Mouse (Mus musculus) liver, embryonic 15.5 days (tissue): Measurements from ENCODE around the gene Ube4a. TPM values are rescaled to one million over a fixed set of nuclear protein-coding genes. Genes with fewer than 3 reads are reported as not detected.
A peak's percentile ranks its signal among the peaks of the same experiment; 100 is the strongest.

ENCODE experiments used
- ATAC-seq: fragments of 200-750 bp; cut with Nextera tagmentation; 2 replicates; pipeline ENCODE4 v1.8.0; 2017; ENCODE audit warnings: moderate number of reproducible peaks, mild to moderate bottlenecking, moderate library complexity; ENCODE audit not compliant: insufficient read depth
- H3K27ac ChIP-seq: fragments of 300-500 bp; sonication (generic); replicated peaks from 2 replicates; pipeline ENCODE4 v1.5.1; 2015; ENCODE audit warnings: mild to moderate bottlenecking, inconsistent platforms
- H3K27me3 ChIP-seq: fragments of 300-500 bp; sonication (generic); 2 replicates; pipeline ENCODE4 v1.6.1; 2015; ENCODE audit warnings: mild to moderate bottlenecking, inconsistent platforms
- H3K36me3 ChIP-seq: fragments of 300-500 bp; sonication (generic); replicated peaks from 2 replicates; pipeline ENCODE4 v1.6.1; 2015; ENCODE audit warnings: moderate library complexity, mild to moderate bottlenecking, inconsistent platforms
- H3K4me1 ChIP-seq: fragments of 300-500 bp; sonication (generic); replicated peaks from 2 replicates; pipeline ENCODE4 v1.6.1; 2015; ENCODE audit warnings: inconsistent platforms
- H3K4me2 ChIP-seq: fragments of 300-500 bp; sonication (generic); 2 replicates; pipeline ENCODE4 v1.6.1; 2015; ENCODE audit warnings: moderate library complexity, mild to moderate bottlenecking, inconsistent platforms
- H3K4me3 ChIP-seq: fragments of 300-500 bp; sonication (generic); replicated peaks from 2 replicates; pipeline ENCODE4 v1.5.1; 2015; ENCODE audit warnings: mild to moderate bottlenecking, inconsistent platforms
- H3K9ac ChIP-seq: fragments of 300-500 bp; sonication (generic); 2 replicates; pipeline ENCODE4 v1.6.1; 2015; ENCODE audit warnings: moderate library complexity, mild to moderate bottlenecking, inconsistent platforms
- H3K9me3 ChIP-seq: fragments of 300-500 bp; sonication (generic); replicated peaks from 2 replicates; pipeline ENCODE4 v1.6.1; 2016; ENCODE audit warnings: inconsistent platforms
- WGBS: fragments of 180-500 bp; shearing (Covaris S2); methylation state at CpG from one replicate; pipeline ENCODE4 v1.1.7; 2015; ENCODE audit warnings: mixed read lengths; ENCODE audit not compliant: insufficient replicate concordance; 5-methylcytosine and 5-hydroxymethylcytosine counted together
- polyA plus RNA-seq: library from polyadenylated mRNA; unstranded; fragments of >200 nt; fragmentation: Nextera tagmentation; extraction: Ambion mirVana; gene quantifications from 2 replicates; pipeline ENCODE4 v1.2.1, GENCODE M21; 2015

Ube4a gene
- polyA plus RNA-seq, 1 experiment from 2014 or later, result 10.9 TPM

DNA sequence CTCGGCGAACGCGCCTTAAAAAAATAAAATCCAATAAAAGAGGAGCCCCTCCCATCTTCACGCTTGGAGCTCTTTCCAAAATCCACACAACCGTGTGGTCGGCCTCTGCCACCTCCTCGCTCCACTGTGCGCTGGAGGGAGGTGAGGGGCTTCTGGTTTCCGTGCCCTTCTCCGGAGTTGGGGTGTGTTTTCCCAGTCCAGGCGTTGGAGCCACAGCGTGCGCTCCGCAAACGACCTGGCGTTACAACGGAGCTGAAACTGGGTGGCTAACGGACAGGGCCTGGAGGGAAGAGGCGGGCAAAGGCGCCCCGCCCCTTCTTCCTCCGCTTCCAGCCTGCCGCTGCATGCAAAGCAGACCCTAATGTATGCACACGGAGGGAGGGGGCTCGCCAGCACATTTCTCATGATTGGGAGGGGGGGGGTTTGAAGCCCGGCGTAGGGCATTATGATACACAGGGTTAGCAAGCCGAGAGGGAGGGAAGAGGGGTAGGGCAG, 83.4 kb downstream of the Ube4a start:
- no peaks in the 10 kb centered on the region for H3K36me3 ChIP-seq
- H3K27me3 ChIP-seq, result peaks cover 31% of the 10 kb centered on the region
- peak overlapping the region; percentile 80 for H3K9ac ChIP-seq
- peak overlapping the region; percentile 94 for H3K4me3 ChIP-seq
- peak overlapping the region; percentile 91 for H3K27ac ChIP-seq
- peaks cover 43% of the 10 kb centered on the region for H3K4me1 ChIP-seq
- peak overlapping the region; percentile 99 for H3K4me2 ChIP-seq
- ATAC-seq, result peak; percentile 37
- H3K9me3 ChIP-seq, result no peaks in the 10 kb centered on the region
- WGBS, result 0% methylated on average over 29 of the region's 29 CpGs

DNA sequence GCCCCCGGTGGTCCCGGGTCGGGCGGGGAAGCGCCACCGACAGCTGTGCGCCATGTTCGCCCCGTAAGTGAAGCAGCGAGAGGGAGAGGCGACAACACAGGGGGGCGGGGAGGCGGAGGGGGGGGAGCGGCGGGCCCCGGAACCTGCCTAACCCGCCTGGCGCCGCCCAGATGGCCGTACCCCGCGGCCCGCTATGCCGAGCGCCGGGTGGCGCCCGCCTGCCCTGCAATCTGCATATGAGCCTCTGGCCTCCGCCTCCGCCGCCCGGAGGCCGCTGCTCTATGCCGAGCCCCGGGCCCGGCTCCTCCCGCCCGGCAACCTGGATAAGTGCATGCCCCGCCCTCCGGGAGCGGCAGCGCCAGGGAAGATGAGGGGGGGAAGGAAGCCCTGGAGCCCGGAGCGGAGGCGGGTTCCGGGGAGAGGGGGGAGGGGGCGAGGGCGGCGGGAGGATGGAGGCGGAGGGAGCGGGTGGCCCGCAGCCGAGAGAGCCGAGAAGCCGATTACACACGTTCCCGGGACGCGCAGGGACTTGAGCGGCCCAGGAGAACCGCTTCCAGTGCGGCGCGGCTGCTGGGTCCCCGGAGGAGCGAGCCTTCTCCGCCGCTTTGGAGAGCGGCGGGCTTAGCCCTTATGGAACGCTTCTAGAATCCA, 84.1 kb downstream of the Ube4a start, which contains the start of gene Kmt2a:
Kmt2a (minus strand) TSS at position 76 of the 651 bp plus-strand sequence.
- ATAC-seq, result peak; percentile 88
- peaks cover 31% of the 10 kb centered on the region for H3K27me3 ChIP-seq
- H3K36me3 ChIP-seq, result no peaks in the 10 kb centered on the region
- H3K4me1 ChIP-seq, result peaks cover 43% of the 10 kb centered on the region
- peak within 1 kb of the TSS; percentile 95 for H3K9ac ChIP-seq
- H3K27ac ChIP-seq, result peak within 1 kb of the TSS; percentile 91
- H3K9me3 ChIP-seq, result no peaks in the 10 kb centered on the region
- H3K4me2 ChIP-seq, result peak within 1 kb of the TSS; percentile 99
- H3K4me3 ChIP-seq, result peak within 1 kb of the TSS; percentile 94
- under 1% methylated on average over 60 of the region's 71 CpGs for WGBS

DNA sequence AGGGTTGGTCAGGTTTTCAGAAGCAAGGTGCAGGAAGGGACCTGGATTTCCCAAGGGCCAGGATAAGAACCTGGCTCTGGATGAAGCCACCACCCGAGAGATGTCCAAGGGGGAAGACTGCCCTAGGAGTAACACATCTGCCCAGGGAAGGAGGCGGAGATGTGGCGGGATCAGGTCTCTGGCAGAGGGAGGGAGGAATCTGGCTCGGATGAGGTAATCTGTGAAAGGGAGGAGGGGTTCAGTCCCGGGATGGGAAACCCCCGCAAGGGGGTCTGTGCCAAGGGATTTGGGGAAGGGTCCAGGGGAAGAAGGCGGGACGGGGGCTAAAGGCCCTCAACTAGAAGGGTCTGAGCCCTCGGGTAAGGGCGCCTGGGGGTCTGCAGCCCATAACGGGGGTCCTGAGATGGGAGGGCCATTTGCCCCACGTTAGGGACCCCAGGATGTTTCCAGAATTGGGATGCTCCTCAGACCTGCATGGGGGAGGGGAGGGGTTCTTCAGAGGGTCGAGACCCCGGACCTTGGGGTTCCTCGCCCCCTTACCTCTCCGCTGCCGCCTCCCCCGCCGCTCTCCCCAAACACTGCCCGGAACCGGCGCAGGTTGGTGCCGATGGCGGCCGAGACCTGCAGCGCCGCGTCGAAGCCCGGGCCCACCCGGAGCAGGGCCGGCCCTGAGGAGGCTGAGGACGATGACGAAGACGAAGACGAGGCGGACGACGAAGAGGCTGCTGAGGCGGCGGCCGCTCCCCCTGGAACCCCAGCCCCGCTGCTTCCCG, 84.9 kb downstream of the Ube4a start:
- H3K9ac ChIP-seq, result peak overlapping the region; percentile 95
- H3K4me3 ChIP-seq, result peak overlapping the region; percentile 94
- peak overlapping the region; percentile 99 for H3K4me2 ChIP-seq
- peak overlapping the region; percentile 91 for H3K27ac ChIP-seq
- H3K9me3 ChIP-seq, result no peaks in the 10 kb centered on the region
- H3K4me1 ChIP-seq, result peaks cover 46% of the 10 kb centered on the region
- ATAC-seq, result peak; percentile 34
- H3K27me3 ChIP-seq, result peaks cover 30% of the 10 kb centered on the region
- no peaks in the 10 kb centered on the region for H3K36me3 ChIP-seq
- WGBS, result 0% methylated on average over 44 of the region's 44 CpGs

DNA sequence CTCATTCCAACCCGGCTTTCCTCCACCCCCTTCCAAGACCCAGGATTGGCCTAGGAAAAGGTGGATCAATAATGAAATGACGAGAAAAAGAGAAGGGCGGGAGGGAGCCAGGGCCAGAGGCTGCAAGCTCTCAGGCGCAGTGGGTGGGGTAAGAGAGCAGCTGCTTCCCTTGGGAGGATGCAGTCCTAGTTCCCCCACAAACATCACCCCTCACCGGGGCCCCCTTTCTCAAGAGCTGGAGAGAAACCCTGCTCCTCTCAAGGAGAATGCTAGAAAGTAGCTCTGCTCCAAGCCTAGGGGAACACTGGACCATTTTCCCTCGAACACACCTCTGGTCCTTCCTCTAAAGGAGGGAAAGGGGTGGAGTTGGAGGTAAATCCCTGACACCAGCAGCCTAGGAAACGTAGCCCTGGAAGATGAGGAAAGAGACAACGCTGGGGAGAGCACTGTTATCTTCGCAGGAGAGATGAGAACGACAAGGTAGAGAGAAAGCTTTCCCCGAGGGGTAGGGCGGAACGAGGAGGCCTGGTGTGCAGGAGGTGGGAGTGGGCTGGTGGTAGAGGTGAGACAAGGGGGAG, 85.6 kb downstream of the Ube4a start:
- Histone ChIP-seq H3K27ac (peak overlapping the region; percentile 91), H3K9me3 (no peaks in the 10 kb centered on the region), H3K4me3 (peak overlapping the region; percentile 94), H3K4me1 (peaks cover 49% of the 10 kb centered on the region), H3K36me3 (no peaks in the 10 kb centered on the region), H3K4me2 (peak overlapping the region; percentile 99), H3K27me3 (peaks cover 23% of the 10 kb centered on the region), H3K9ac (peak overlapping the region; percentile 95)
- no peak for ATAC-seq
- WGBS, result under 1% methylated on average over 13 of the region's 13 CpGs

DNA sequence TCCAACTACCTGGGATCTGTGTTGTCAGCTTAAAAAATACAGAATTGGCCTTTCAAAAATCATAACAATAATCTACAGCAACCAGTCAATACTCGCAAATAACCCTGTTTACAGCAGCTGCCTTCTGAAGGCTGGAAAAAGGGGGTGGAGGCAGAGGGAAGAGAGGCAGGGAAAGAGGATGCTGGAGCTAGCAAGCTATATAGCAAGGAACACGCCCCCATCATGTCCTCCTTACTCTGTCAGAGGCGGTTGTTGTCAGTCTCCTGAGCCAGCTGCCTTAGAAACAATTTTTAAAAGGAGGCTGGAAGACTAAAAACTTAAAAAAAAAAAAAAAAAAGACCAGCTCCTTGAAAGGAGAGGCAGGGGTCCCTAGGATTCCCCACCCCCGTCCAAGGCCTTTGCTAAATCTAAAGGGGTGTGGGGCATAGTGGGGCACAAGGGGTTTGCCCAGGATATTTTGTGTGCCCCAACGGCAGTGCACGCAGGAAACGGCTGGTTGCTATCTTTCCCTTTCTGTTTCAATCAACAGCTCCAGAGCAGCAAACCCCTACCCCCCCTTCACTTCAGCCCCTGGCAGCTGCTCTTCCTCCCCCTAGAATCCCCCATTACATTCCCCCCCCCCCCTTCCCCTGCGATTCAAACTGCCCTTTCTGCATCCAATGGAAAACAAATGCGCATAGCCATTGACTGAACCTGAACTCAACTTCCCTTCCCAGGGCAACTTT, 86.5 kb downstream of the Ube4a start:
- H3K4me1 ChIP-seq, result peaks cover 54% of the 10 kb centered on the region
- peak overlapping the region; percentile 95 for H3K9ac ChIP-seq
- peak overlapping the region; percentile 91; the same call in 1 of the 2 replicates for H3K27ac ChIP-seq
- ATAC-seq, result no peak
- H3K4me2 ChIP-seq, result peak overlapping the region; percentile 99
- peak overlapping the region; percentile 94 for H3K4me3 ChIP-seq
- WGBS, result 10% methylated on average over 9 of the region's 9 CpGs
- H3K27me3 ChIP-seq, result peaks cover 16% of the 10 kb centered on the region
- H3K9me3 ChIP-seq, result no peaks in the 10 kb centered on the region
- H3K36me3 ChIP-seq, result no peaks in the 10 kb centered on the region

DNA sequence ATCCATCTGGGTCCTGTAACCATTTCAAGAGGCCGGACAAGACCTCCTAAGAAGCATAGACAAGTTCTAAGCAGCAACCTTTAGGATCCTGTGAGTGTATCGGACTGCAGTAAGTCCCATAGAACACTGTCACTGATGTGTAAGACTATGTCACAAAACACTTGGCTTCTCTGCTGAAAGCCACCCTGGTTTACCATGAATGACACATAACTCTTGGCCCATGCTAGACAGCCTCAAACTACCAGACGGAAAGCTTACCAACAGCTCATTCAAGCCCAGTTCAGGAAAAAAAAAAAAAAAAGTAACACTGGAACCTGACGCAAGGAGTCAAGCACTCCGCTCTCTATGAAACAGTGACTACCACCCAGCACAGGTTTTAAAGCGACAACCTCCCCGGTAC, 87.7 kb downstream of the Ube4a start:
- Histone ChIP-seq H3K4me3 (no peak overlapping the region), H3K9me3 (no peaks in the 10 kb centered on the region), H3K36me3 (no peaks in the 10 kb centered on the region), H3K4me2 (no peak overlapping the region), H3K27me3 (peaks cover 5% of the 10 kb centered on the region), H3K4me1 (peaks cover 52% of the 10 kb centered on the region), H3K9ac (no peak overlapping the region), H3K27ac (no peak overlapping the region)
- WGBS, result 88% methylated on average over 7 of the region's 7 CpGs
- no peak for ATAC-seq

DNA sequence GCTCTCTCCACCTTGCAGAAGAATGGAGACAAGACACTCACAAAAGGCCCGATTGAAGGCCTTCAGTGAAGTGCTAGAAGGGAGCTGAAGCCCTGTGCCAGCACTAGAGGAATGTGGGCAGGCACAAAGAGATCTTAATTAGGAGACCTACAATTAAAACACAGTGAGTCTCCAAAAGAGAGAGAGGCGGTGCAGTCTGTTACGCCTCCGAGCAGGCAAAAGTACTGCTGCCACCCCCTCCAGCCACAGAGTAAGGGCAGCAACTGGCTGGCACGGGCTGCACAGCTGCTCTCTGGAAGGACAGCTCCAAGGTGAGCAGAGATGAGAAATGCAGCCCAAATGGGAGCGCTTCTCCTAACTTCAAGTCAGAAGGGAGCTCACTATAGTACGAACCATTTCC, 89.9 kb downstream of the Ube4a start:
- Histone ChIP-seq H3K4me1 (peaks cover 41% of the 10 kb centered on the region), H3K27me3 (no peaks in the 10 kb centered on the region), H3K9me3 (no peaks in the 10 kb centered on the region), H3K4me3 (no peak overlapping the region), H3K4me2 (no peak overlapping the region), H3K27ac (0 out of 2 replicates have a peak overlapping the region, but pooled peaks have one; percentile 6), H3K9ac (no peak overlapping the region), H3K36me3 (0 out of 2 replicates have a peak, but pooled peaks cover 3% of the 10 kb centered on the region)
- ATAC-seq, result no peak
- WGBS, result 79% methylated on average over 7 of the region's 7 CpGs

DNA sequence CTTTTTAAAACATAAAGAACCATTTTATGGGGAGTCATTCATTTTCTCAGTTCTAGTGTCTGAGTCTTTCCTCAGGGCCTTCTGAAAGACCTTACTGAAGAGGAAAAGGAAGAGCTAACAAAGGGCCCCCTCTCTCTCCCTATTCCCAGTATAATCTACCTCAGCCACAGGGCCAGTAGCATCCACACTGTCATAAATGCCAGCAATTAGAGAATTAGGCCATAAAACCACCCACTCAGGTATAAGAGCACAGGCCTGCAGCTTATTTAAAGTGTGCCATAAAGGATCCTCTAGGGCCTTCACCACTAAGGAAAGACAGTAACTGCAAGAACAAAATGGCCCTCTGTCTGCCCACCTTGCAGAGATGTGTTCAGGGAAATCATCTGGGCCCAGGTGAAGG, 91.2 kb downstream of the Ube4a start:
- Histone ChIP-seq H3K27me3 (no peaks in the 10 kb centered on the region), H3K27ac (no peak overlapping the region), H3K9me3 (no peaks in the 10 kb centered on the region), H3K4me2 (no peak overlapping the region), H3K9ac (no peak overlapping the region), H3K36me3 (0 out of 2 replicates have a peak, but pooled peaks cover 3% of the 10 kb centered on the region), H3K4me1 (peaks cover 28% of the 10 kb centered on the region), H3K4me3 (no peak overlapping the region)
- ATAC-seq, result no peak

DNA sequence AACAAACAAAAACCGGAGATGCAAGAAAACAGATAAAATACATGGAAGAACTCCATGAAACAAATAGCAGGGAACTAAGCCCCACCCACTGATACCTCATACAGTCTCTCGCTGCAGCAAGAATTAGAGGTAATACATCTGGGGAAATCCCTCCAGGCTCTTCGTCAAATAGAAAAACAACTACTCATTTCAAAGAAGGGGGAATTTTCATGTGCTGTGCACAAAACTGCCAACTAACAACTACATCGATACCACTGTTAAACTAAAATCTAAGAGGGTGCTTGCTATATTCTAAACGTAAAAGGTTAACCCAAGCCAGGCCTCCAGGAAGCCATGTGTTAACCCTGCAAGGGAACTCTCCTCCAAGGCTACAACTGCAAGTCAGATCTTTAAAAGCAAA, 91.7 kb downstream of the Ube4a start:
- H3K27ac ChIP-seq, result no peak overlapping the region
- 65% methylated on average over 5 of the region's 5 CpGs for WGBS

More for the DNA sequence above, 91.7 kb downstream of the Ube4a start:
- no peaks in the 10 kb centered on the region for H3K9me3 ChIP-seq
- no peaks in the 10 kb centered on the region for H3K27me3 ChIP-seq
- H3K4me3 ChIP-seq, result no peak overlapping the region
- H3K36me3 ChIP-seq, result 0 out of 2 replicates have a peak, but pooled peaks cover 3% of the 10 kb centered on the region
- no peak overlapping the region for H3K4me2 ChIP-seq
- no peak for ATAC-seq
- peaks cover 25% of the 10 kb centered on the region for H3K4me1 ChIP-seq
- H3K9ac ChIP-seq, result no peak overlapping the region
